Mouse (Mus musculus) CD4-positive helper T cell, adult 2 months (primary cell): Measurements from ENCODE around the gene Pkig.

Experiments used
- DNase-seq: peaks from one replicate; pipeline ENCODE4 v3.0.0-alpha.2; 2012; ENCODE audit warnings: low read depth, missing footprints, low spot score

The Pkig gene

DNA sequence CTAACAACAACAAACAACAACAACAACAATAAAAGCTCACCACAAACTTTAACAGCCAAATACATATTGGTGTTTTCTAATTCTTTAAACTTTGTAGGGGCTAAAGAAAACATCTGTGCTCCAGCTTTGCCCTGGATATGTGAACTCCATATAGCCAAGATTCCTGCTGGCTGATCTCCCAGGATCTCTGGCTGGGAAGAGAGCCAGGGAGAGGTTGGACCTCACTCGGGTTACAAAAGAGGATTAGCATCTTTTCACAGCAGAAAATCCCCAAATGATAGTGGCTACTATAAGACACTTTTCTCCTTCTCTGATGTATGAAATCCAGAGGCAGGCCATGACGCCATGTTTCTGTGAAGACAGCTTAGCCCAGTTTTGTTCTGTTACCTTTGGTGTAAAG lies 98.5 kb downstream of the Pkig start:
- no peak for DNase-seq

DNA sequence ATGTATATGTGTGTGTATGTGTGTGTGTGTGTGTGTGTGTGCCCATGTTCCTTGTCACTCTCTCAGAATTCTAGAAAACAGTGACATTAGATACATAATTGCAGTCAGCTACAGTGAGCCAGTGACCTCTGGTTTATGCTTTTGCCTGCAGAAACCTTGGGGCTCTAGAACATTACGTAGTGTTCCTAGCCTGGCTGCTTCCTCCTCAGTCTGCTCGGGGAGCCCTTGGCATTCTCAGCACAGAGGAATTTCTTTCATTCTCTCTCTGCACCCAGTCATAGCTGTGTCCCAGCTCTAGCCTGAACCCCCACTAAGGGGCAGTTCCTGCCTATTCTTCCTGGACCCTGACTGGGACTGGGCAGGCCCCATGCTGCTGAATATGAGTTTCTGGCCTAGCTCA lies 100.0 kb downstream of the Pkig start:
- no peak for DNase-seq

- no peak for DNase-seq
These were observed 102.4 kb downstream of the Pkig start for GRCm38 (mm10) chr2:163760589-163760988.

GRCm38 (mm10) chr2:163761402-163761801 lies 103.2 kb downstream of the Pkig start:
- DNase-seq: no peak

GRCm38 (mm10) chr2:163766261-163766660 lies 108.1 kb downstream of the Pkig start:
- DNase-seq: no peak

DNA sequence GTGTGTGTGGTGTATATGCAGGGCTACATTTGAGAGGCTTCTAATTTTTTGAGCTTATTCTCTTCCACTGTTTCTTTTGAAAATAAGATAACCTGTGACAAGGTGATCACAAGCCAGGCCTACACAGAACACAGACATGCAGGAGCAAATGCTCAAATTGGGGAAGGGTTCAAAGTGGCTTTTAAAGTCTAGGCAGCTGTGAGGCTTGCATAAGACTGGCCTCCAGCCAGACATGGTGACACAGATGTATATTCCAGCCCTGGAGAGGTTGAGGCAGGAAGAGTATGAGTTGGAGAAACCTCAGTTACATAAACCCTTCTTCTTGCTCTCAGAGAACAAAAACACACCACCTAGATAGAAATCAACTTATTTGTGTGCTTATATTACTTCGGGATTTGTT lies 108.7 kb downstream of the Pkig start:
- no peak for DNase-seq

DNA sequence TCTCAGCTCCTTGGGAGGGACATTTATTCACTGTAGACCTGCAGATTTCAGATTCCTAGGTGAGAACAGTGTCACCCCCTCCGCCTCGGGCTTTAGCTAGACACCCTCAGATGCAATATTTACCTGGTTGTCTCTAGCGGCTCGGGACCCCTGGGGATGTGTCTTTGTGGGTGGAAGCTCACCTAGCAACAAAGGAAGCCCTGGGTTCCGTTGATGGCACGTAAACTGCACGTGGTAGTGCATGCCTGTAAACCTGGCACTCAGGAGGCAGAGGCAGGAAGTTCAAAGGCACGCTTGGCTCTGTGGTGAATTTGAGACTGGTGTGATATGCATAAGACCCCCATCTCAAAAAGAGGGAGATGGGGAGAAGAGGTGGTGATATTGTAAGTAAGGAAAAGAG lies 112.5 kb downstream of the Pkig start:
- no peak for DNase-seq
